Mouse (Mus musculus) right cerebral cortex, adult 18-20 months (tissue): Measurements from ENCODE around the gene Tent5a.

Experiments used
- DNase-seq: peaks from one replicate; pipeline ENCODE4 v3.0.0; 2022; ENCODE audit warnings: mixed read lengths

Tent5a gene

DNA sequence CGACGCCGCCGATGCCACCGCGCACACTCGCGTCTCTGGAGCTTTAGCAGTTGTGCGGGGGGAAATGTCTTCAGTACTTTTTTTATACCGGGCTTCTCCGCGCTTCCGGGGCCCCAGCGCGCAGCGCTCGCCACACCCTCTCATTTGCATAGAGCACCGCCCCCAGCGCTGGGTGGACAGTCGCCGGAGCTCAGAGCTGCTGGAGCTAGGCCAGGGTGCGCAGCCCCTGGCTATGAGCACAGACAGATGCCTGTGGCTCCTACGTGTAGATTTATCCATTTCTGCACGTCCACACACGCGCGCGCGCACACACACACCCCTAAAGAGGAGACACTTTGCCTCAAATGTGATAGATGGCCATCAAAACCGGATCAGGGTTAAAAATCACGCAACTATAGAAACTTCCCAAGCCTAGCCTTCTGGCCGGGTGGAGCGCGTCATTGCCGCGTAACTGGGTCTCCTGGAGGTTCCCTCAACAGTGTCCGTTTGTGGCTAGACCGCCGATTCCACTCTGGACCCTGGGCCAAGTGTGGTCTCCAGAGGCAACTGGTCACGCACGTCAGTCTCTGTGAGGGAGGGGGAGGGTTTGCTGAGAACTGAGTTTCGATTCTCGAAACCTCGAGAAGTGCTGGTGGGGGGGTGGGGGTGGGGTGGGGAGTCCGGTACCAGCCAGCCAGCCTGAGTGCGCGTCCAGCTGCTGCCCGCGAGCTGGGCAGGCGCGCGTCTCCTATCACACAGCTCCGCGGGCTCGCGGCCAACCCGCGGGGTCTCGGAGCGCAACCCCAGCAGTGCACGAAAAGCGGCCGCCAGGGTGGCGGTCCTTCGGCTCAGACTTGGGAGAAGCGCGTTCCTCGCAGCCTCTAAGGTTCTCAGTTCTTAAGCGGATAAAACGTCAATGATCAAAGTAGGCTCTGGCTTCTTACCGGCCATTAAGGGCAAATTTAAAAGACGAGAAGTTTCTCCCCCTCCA, at the start of gene Tent5a:
TSS of gene Tent5a (minus strand) at position 107 of the 970 bp plus-strand sequence.
- peak; percentile 56 for DNase-seq

DNA sequence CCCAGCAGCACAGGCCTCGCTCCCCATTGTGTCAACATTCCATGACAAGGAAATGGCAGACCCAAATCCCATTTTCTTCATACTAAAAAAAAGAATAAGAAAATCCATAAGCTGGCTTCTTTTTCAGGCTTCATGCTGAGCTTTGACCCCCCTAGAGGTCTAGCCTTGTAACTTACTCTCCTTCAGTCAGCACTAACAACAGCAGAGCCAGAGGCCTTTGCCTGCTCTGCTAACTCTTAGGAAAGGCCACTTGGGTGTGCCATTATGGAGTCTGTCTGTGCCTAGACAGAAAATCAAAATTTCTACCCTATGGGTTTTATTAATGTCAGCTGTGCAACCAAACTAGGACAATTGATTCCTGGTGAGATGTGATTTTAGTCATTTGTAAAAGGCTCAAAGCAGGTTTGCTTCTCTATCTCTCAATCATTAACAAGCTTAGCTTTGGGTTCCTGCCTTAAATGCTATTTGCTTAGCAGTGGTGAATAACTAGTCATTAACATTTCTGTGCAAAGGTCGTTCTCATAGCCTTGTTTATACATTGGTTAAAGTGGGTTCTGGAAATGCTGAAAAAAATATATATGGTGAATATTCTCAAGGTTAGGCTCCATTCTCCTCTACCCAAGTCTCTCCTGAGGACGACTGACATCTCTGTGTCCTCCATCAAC, 49.6 kb upstream of the Tent5a start:
- no peak for DNase-seq

DNA sequence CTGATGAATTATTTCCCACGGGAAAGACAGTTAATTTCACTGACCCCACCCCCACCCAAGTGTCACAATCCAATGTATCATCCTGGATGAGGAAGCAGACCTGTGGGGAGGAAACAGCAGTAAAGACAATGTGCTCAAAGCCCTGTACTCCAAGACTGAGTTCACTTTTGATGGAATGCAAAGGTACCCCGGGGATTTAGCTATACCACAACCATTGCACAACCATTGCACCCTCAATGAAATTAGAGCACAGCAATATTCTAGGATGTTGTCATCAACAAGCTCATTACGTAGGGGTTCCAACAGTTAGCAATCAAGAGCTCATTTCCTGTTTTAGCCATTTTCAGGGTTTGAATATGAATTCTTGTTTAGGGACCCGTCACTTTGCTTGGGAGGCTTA, 48.0 kb upstream of the Tent5a start:
- DNase-seq, result no peak

DNA sequence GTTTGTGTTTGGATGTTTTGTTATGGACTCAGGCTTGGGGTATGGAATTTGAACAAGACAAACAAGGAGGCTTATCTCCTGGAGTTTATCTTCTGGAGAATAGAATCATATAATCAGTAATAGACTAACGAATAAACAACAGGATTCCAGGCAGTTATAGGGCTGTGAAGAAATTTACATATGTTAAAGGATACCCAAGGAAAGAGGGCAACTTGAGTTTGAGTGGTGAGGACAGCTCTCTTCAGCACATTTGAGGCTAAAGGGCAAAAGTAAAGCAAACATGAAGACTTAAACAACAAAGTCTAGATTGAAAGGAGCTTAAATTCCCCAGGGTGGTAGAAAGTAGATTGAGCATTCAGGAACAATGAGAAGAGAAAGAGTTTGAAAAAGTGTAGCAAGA, 44.9 kb upstream of the Tent5a start:
- no peak for DNase-seq

DNA sequence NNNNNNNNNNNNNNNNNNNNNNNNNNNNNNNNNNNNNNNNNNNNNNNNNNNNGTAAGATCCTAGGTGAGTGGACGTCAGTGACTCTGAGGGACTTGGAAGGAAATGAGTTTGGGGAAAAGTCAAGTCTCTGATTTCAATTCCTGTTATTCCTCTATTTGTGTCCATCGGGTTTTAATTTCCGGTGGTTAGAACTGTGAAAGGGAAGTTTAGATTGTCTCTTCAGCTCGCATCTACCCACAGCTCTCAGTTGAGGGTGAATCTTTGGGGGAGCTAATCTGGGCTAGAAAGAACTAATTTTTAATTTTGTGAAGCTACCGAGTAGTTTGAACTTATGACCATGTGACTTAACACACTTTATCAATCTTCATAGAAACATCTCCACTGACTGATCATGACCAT, 42.4 kb upstream of the Tent5a start:
- DNase-seq, result no peak

DNA sequence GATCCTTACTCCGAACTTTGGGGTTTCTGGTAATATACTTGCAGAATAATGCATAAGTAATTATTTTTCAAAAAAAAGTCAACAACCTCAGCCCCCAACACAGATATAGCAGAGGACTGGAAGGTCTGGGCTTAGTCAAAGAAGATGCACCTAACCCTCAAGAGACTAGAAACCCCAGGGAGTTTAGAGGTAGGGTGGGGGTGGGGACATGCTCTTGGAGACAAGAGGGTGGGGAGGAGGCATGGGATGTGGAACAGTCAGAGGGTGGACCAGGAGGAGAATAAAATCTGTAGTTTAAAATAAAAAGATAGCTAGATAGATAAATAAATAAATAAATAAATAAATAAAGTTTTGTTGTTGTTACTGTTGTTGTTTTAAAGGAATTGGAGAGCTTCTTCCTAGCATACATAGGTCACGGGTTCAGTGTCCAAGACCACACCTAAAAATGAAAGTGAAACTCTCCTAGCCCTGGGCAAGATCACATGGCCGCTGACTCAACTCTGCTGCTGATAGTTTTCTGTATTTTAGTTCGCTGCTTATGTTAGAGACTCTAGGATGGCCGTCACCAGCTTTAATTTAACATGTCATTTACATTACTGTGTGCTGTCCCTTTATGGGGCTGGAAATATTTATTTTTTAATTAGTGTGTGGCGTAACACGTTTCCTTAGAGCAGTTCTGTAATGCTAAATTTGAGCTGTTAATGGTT, 30.2 kb upstream of the Tent5a start:
- DNase-seq, result no peak

DNA sequence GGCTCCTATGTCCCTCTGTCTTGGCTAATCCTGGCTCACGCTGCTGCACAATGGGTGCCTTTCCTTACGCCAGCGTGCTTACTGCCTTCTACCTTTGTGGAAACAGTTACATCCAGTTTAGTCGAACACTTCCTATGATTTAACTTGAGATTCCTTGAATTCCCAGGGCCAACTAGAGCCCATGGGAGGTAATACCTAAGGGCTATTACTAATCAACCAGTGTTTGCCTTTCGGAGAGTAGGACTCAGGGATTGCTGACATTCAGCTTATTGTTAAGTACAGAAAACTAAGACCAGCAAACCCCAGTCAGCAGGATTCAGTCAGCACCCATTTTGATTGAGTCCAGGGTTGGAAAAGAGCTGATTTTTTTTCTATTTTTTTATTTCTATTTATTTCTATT, 28.4 kb upstream of the Tent5a start:
- no peak for DNase-seq

DNA sequence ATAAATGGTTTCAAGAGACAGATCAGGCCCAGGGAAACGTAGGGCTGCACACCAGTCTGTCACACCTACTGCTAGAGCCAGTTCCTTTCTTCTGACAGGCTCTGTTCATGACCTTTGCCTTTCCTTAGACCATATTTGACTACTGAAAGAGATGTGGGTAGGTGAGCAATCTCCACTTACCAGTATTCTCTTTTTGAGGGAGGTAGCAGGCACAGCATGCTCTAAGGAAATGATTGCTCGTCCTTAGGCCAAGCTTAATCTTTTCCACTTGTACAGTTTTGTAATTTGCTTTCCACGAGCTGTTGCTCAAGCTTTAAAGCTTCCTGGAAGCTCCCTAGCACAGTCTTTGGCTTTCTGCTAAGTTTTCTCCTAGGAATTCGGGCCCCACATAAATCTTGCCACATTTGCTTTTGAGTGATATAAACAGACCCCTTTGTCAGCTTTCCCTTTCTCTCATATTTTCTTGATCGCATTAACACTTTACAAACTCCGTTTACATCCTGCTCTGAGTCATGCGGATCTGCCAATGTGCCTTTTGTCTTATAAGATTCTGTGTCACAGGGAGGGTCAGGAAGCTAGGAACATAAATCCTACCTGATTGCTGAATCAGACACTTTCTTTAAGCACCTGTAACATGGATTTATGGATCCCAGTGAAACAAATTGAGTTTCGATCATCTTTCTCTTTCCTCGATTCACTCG, 20.8 kb upstream of the Tent5a start:
- DNase-seq, result no peak

DNA sequence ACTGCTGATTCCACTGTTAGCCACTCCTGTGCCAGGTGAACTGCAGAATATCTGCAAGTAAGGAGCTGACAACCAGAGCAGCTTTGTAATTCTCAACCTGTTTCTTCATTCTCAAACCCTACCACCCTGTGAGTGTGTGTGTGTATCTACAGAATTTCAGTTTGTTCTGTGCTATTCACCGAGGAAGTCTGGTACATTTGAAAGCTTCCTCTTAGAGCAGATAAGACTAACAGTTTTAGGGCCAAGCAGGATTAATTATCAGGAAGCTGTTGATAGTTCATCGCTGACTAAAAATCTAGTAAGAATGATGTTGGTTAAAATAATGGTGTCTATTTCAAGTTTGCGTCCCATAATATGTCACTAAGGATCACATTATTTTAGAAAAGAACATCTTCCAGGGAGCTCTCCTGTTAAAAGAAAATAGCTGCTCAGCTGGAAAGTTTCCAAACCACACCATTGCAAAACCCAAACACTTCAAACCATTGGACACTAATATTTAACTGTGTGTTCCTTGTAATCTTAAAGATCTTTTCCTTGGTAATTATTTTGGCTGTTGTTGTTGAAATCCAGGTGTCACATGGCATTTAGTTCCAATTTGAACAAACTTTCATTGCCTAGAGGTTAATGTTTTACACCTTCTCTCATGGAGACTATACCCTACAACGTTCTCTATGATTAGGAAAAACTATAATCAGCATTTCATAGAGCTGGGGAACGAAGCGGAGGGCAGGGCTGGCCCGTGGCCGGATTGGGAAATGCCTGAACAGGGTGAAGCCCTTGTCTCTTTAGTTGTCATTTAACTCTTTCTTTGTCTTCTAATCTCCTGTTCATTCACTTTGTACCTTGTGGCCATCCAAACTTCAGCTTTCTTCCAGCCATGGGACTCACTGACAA, 16.0 kb upstream of the Tent5a start:
- DNase-seq, result no peak

DNA sequence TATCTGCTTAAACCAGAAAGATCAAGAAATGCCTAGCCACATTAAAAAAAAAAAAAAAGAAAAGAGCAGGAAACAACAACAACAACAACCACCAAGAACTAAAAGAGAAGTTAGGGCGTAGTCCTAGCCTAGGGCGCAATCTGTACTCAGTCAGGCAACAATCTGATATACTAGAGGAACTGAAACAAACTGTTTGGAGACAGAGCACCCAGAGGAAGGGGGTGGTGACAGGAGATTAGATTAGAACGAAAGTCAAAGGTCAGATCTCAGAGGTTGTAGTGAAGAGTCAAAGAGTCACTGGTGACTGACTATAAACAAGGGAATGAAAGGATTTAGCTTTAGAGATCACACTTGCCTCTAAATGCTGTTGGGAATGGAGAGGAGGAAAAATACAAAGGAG, 13.2 kb upstream of the Tent5a start:
- no peak for DNase-seq

DNA sequence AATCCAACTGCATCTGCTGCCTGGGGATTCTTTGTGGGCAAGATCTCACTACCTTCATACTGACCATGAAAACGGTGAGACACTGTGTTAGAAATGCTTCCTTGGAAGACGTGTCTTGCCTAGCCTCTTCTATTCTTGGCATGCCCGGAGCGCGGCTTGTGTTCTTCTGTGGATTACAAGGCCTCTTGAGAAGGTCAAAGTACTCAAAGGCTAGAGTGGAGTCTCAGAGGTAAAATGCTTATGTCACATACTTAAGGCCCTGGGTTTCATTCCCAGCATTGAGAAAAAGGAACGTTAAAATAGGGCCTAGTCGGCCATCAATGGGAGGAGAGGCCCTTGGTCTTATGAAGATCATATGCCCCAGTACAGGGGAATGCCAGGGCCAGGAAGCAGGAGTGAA, 8.9 kb upstream of the Tent5a start:
- DNase-seq, result no peak

DNA sequence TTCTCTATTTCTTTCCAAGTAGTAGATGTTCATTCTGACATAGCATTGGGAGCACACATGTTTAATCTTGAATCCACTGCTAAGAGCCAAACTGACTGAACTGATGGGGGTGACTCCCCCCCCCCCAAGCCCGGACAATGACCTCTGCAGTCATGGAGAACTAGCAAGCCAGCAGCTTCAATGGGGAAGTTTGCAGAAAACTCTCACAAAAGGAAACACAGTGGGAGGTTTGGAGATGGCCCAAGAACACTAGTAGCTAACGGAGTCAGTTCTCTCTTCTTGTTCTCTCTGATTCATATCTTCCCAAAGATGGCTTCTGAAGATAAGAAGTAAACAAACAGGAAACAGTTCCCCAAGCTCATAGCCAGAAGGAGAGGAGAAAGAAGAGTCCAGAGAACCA, 4.4 kb upstream of the Tent5a start:
- DNase-seq, result no peak

DNA sequence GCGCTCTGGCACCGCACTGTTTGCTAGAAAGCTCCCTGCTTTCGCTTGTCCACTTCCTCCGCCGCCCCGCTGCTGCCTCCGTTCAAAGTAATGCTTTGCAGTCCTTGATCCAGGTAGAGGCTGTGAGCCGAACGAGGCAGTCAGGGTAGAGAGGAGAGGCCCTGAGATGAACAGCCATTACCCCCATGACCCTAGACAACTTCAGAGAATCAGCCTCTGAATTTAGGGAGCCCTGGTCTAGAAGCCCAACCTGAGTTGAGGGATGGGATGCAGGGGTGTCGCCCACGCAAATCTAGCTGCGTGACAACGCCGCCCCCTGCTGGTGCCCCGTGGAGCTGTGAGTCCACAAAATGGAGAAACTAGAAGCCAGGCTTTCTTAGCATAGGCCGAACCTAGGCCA, 1.1 kb upstream of the Tent5a start:
- DNase-seq, result peak; percentile 71

DNA sequence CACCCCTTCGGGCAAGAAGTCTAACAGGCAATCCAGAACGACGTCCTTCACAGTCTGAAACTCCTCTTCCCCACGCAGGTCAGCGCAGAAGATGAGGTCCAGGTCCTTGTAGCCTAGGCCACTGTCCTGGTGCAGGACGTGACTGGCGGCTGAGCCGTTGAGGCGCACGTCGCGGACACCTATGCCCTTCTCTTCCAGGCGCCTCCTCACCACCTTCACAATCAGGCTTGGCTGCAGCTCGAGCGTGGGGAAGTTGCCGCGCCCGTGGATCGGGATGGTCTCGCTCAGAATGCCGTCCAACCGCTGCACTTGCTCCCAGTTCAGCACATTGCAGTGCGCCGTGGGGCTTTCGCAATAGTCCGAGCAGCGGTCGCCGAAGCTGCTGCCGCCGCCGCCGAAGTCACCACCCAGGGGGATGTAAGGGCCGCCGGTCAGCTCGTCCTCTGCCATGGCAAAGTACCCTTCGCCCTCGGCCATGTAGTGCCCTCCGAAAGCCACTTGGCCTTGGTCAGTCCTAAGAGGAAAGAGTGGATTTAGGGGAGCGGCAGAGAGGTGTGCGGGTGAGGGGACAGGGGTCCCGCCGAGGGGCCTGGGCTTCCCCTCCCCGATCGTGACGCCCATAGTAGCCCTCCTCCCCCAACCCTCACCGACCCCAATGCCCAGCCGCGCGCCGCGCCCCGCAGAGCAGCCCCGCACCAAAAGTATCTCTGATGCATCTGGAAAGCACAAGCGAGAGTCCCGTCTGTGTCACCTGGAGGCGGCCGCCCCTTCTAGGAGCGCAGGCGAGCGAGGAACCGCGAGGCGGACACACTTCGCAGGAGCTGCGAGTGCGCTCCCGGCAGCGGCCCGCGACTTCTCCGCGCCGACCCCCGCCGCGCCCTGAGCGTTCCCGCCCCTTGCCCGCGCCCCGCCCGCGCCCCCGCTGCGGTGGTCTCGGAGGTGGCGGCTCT, 581 bp downstream of the Tent5a start:
- no peak for DNase-seq

DNA sequence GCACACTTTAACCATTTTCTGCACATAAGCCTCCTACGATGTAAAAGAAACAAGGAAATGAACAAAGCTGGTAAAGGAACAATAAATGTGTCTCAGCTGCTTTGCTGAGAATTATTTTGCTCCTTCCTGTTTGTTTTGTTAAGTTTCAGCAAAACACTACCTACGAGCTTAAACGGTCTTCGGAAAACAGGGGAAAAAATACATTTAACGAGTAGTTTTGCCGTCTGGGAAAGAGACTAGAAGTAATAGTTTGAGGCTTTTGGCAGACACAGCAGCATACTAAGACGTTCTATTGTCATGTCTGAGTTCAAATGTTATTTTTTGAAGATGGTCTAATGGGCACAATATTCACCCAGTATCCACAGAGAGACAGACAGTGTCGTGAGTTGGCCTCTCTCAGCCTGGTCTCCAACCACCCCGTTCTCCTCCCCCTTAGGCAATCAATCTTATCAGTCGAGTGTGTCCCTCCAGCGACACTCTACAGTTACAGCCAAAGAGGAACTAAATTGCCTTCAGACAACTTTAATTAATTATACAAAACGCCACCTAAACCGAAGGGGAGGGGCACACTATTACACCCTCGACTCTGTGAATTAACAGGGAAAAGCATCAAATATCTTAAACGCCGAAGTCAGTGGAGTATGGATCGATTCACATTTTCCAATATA, 1.8 kb downstream of the Tent5a start:
- DNase-seq, result no peak

DNA sequence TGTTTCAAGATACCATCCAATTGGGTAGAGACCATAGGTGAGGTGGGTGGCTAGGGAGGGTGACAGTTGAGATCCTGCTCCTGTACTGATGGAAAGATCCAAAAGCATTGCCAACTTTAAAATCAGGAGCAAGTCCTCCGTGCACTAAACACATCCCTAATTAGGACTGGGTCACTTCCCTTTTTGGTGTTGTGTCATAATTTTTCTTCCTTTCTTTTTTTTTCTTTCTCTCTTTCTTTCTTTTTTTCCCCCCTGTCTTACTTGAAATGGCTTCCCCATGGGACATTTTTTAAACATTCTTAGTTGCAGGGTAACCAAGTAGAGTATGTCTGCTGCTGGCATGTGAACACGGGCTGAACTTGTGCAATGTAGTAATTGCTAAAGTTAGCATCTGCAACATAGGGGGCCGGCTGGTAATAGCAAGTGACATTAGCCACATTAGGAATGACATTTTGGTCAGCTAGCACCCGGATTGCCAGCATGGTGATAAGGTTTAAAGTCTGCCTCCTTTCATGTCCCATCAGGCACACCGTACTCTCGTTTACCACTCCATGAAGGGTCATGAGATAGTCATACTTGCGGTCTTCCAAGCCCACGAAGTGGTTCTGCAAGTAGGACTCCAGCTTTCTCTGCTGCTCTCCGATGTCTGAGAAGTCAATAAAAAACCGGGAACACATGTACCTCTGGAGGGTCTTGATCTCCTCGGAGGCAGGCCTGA, 2.8 kb downstream of the Tent5a start:
- DNase-seq, result no peak

DNA sequence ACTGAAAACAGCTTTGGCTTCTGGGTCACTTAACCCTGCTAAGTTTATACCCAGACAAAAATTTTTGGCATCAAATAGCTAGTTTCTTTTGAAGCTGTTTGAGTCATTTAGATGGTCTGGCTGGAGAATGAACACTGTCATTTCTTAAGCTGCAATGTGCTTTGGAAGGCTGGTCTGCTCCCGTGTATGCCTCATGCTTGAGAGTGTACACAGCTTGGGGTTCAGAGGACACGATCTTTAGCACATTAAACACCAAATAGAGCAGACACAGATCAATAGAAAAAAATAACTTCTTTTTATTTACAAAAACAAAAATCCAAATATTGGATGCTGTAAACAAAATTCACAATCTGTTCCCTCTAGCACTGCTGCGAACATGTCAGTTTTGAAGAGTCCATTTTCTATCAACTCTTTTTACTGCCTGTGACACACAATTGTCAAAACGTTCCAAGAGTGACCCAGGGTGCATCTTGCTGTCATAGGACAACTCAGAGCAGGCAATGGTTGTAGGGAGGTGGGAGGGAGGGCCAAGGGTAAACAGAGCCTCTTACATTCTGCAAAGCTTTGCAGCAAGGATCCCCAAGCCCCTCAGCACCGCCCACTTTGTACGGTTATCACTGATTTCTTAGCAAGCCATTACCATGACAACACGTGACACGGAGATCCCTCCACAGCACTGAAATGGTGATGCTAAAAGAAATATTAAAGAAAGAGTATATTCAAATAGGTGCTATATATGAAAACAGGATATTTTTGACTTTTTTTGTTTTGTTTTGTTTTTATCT, 6.8 kb downstream of the Tent5a start:
- DNase-seq, result no peak

DNA sequence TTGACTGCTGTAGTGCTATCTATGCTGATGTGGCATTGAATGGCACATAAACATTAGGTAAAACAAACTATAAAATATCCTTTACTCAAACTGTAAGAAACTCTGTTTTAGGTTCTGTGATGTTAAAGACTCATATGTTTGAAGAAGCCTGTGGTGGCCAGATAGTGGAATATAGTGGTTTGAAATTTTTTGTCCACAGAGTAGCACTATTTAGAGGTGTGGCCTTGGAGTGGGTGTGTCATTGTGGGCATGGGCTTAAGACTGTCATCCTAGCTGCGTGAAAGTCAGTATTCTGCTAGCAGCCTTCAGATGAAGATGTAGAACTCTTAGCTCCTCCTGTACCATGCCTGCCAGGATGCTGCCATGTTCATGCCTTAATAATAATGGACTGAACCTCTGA, 11.0 kb downstream of the Tent5a start:
- DNase-seq, result no peak

DNA sequence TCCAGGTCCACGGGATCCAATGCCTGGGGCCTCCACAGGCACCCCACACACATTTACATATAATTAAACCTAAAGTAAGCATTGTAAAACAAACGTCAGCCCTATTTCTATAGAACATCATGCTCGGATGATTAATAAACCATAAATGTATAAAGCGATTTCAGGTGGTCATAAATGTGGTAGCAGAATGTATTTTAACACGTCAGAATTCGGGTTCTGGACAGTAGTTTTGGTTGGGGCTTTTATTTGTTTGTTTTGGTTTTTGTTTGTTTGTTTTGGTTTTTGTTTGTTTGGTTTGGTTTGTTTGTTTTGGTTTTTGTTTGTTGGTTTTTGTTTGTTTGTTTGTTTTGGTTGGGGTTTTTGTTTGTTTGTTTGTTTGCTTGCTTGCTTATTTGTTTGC, 14.7 kb downstream of the Tent5a start, which contains the start of gene Gm11114:
TSS of gene Gm11114 (plus strand) at position 301 of the 400 bp plus-strand sequence.
- DNase-seq, result no peak
